Mouse (Mus musculus): ENCODE data around the gene Ttc3. TPM values are rescaled to one million over a fixed set of nuclear protein-coding genes. Genes with fewer than 3 reads are reported as not detected.

The Ttc3 gene
- 387 and 405 TPM in 2 replicates for polyA plus RNA-seq (2012; rRNA removed)

DNA sequence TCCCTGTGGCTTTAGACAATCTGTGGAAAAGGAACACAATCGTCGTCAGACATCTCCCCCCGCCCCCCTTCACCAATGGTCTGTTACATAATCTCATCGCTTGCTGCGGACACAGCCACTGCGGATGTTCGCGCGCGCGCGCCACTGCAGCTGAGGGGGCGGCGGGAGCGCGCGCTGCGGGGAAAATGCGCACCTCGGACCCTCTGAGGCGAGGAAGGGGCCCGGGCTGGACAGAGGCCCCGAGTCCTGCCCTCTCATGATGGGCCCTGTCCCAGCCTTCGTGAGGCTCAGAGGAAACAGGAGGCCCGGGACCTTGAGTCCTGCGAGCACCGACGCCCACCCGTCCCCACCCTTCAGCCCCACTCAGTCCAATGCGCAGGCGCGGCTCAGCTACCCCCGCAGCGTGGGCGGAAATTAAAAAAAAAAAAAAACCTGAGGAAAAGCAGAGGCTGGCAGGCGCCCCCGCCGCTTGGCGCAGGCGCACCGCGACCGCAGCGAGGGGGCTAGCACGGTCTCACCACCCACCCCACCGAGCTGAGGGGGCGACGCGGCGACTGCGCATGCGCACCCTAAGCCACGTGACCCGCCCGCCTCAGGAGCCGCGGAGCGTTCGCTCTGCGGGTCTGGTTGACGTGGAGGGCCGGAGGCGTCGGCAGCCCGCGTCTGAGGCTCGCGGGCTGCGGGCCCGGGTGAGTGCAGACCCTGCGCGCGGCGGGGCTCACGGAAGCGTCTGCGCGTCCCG lies at the start of gene Ttc3:
Gene Ttc3, plus strand, starts transcription at position 446 of the 742 bp plus-strand sequence.

DNA sequence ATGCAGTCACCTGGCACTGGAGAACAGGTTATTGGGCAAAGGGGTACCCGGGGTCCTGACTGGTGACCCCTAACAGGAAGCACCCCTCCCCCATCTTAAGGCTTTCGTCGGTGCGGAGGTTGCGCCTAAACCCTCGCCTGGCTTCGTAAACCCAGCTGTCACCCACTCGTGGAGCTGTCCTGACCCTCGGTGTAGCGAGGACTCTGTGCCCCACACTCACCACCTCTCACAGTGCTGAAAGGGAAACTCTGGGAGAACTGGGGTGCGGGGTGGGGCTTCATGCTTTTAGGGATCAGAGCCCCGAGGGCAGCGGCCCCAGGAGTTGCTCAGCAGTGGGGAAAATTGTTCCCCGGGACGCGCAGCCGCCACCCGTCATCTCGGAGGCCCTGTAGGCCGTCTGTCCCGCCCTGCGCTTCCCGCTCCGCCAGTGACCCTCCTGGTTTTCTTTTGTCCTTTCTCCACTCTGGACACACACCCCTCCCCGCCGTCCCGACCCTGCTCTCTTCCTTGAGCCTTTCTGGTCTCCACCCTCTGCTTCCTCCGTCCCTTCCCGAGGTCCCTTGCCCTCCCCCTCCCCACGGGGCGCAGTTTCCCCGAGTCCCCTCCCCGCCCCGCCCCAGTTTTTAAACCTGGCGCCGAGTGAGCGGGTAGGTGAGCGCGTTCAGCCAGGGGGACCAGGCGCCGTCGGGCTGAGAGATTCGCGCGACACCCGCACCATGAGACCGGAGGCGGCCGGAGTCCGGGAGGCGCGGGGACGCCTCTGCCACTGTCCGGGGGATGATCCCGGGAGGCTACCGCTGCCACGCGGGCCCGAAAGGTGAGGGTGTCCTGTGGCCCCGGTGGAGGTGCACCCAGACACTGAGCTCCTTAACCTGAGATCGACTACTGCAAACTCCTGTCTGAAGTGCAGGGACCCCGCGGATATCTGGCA lies 42.4 kb upstream of the Ttc3 start, which contains the start of gene Ripply3:
Gene Ripply3, plus strand, starts transcription at position 640 of the 931 bp plus-strand sequence.

DNA sequence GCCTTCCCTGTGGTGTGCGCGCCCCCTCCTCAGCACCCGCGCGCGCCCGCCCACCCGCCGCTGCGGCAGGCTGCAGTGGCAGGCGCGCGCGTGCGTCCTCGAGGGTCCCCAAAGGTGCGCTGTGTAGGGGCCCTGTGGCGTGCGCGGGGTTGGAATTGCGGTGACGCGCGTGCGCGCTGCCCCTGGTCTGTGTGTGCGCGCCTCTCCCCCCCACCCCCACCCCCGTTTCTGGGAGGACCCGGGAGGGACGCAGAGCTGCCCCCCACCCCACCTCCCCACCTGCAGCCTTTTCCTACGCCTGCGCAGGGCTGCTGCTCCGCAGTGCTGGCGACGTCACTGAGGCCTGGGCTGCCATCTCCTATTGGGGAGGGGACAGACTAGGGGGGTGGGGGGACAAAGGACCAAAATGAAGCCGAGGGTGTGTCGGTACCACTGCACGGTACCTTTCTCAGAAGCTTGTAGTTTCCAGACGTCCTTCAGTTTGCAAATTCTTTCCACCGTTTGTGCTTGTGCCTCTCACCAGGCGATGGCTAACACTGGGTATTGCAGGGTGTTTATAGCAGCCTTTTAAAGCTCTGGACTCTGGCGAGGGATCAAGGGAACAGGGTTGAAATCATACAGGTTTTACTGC lies 998 bp downstream of the Ttc3 start, which contains the start of gene Pigp:
Gene Pigp, minus strand, starts transcription at position 542 of the 631 bp plus-strand sequence.

Other genes starting within 250 kb of the Ttc3 start
- 6.8 and 6.9 TPM in 2 replicates for gene Hlcs, start 57.0 kb upstream of the Ttc3 start, polyA plus RNA-seq (2012; rRNA removed)
- 0.43 and 0.55 TPM in 2 replicates for gene Ripply3, start 42.2 kb upstream of the Ttc3 start, polyA plus RNA-seq (2012; rRNA removed)
- 81.5 and 97.7 TPM in 2 replicates for gene Pigp, start 1.2 kb downstream of the Ttc3 start, polyA plus RNA-seq (2012; rRNA removed)
- 76.2 and 85.7 TPM in 2 replicates for gene Vps26c, start 156.2 kb downstream of the Ttc3 start, polyA plus RNA-seq (2012; rRNA removed)
- 44.1 and 49.4 TPM in 2 replicates for gene Dyrk1a, start 199.4 kb downstream of the Ttc3 start, polyA plus RNA-seq (2012; rRNA removed)